Comparison of ENCODE assay signal across 12 mouse cellular contexts in genomic region chr10:121765174-121766057, GRCm38 (mm10). TPM values are rescaled to one million over a fixed set of nuclear protein-coding genes. Genes with fewer than 3 reads are reported as not detected.
A peak's percentile ranks its signal among the peaks of the same experiment; 100 is the strongest.
DNase-seq lines count a peak whose midpoint lies in the region; ATAC-seq lines count a peak whose summit lies in the region.
"Had no signal": no experiment of that assay in that cellular context is flagged by ENCODE, and none has a peak within 500 bp of the region (broad histone marks: within the 10 kb centered on the region; RNA-seq: fewer than 3 reads in every experiment).

No protein-coding gene starts in this region.

- WGBS in forebrain, embryonic 12.5 days, result 32% methylated on average over 10 of the region's 10 CpGs
- WGBS in neural tube, embryonic 14.5 days, result 33% methylated on average over 10 of the region's 10 CpGs

- no peak overlapping the region for H3K4me2 ChIP-seq in forebrain, embryonic 12.5 days
- H3K4me2 ChIP-seq in neural tube, embryonic 14.5 days (ENCODE audit: low read depth, low read length), result no peak overlapping the region
- H3K4me2 ChIP-seq: heart, embryonic 11.5 days; limb, embryonic 15.5 days had no signal

- no peak overlapping the region for H3K9ac ChIP-seq in forebrain, embryonic 12.5 days
- H3K9ac ChIP-seq in neural tube, embryonic 14.5 days (replicated peaks; ENCODE audit: low read depth, low read length), result no peak overlapping the region
- H3K9ac ChIP-seq: limb, embryonic 15.5 days had no signal

- H3K36me3 ChIP-seq in forebrain, embryonic 12.5 days (replicated peaks), result no peaks in the 10 kb centered on the region
- no peaks in the 10 kb centered on the region for H3K36me3 ChIP-seq in neural tube, embryonic 14.5 days (ENCODE audit: control insufficient read depth, insufficient read depth, low read length)
- H3K36me3 ChIP-seq: limb, embryonic 15.5 days had no signal

- ATAC-seq in frontal cortex, adult (ENCODE audit: low TSS enrichment), result peak; percentile 62; the same call in 1 of the 2 replicates
- ATAC-seq in forebrain, embryonic 12.5 days (ENCODE audit: low FRiP score), result peak; percentile 96
- peak; percentile 90 for ATAC-seq in neural tube, embryonic 14.5 days (ENCODE audit: low read depth)

- no peaks in the 10 kb centered on the region for H3K9me3 ChIP-seq in forebrain, embryonic 12.5 days
- H3K9me3 ChIP-seq in neural tube, embryonic 14.5 days (ENCODE audit: control insufficient read depth, low read length), result no peaks in the 10 kb centered on the region
- H3K9me3 ChIP-seq: limb, embryonic 15.5 days had no signal

- peaks cover 13% of the 10 kb centered on the region for H3K4me1 ChIP-seq in forebrain, embryonic 12.5 days
- H3K4me1 ChIP-seq in neural tube, embryonic 14.5 days (ENCODE audit: control insufficient read depth, insufficient read depth, low read length), result no peaks in the 10 kb centered on the region
- H3K4me1 ChIP-seq: limb, embryonic 15.5 days had no signal

- H3K4me3 ChIP-seq in forebrain, embryonic 12.5 days (replicated peaks), result no peak overlapping the region
- no peak overlapping the region for H3K4me3 ChIP-seq in neural tube, embryonic 14.5 days (ENCODE audit: low read depth, low read length)
- H3K4me3 ChIP-seq: limb, embryonic 15.5 days had no signal

- H3K27me3 ChIP-seq in forebrain, embryonic 12.5 days, result no peaks in the 10 kb centered on the region
- no peaks in the 10 kb centered on the region for H3K27me3 ChIP-seq in neural tube, embryonic 14.5 days (ENCODE audit: control insufficient read depth, insufficient read depth, low read length)
- H3K27me3 ChIP-seq: limb, embryonic 15.5 days had no signal

- no peak for DNase-seq in frontal cortex, postnatal 25 days (ENCODE audit: low spot score in 2 of 2)
- peak; percentile 58 for DNase-seq in layer of hippocampus, adult 9-11 months
- no peak for DNase-seq in lung, postnatal 10 days
- DNase-seq in kidney, adult 9 months, result no peak
- DNase-seq in gastrocnemius, adult 8-10 months (ENCODE audit: low spot score in 2 of 2), result no peak
- DNase-seq: kidney, adult 2 months had no signal

- H3K27ac ChIP-seq in forebrain, embryonic 12.5 days, result peak overlapping the region; percentile 57
- peak overlapping the region; percentile 55 for H3K27ac ChIP-seq in neural tube, embryonic 14.5 days (ENCODE audit: low read depth, low read length)
- H3K27ac ChIP-seq: limb, embryonic 15.5 days; stomach, postnatal 0 days had no signal

RNA-seq across cellular contexts. Expression of gene BC048403, which starts 25.7 kb away (rescaled TPM):
- 2.5 and 3.0 TPM in 2 replicates for polyA plus RNA-seq in forebrain, embryonic 12.5 days (2016; fragmentation: Nextera tagmentation; extraction: Ambion mirVana)
- 2.2 and 3.0 TPM in 2 replicates for polyA plus RNA-seq in neural tube, embryonic 14.5 days (2014; fragmentation: Nextera tagmentation; extraction: Ambion mirVana)
- total RNA-seq in gastrocnemius, adult 8-10 months (2022), result 1 to 10 TPM; 1.2 to 1.8 (median 1.6) TPM
